In the genomic region with DNA sequence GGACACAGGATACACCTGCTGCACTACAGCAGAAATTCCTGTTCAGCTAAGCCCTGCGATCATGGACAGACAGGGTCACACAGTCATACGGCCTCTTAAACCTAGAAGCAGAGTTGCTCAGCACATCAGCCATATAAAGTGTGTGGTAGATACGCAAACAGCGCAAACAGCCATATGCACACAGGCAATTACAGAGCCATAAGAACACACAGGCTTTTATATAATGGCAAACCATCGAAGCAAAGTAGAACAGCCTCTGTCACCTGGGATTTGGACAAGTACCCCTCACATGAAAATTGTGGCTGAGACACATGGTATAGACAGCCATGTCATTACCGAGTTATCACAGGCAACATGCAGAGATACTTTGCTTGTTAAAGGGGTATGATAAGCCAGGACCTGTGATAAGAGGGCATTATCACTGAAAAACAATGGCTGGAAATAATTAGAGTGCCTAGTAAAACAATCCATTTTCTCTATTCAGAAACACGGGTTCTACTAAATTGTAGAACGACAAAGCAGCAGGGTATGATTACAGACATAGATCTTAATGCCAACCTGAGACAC, we compare ENCODE assay signal across 7 mouse cellular contexts. TPM values are rescaled to one million over a fixed set of nuclear protein-coding genes. Genes with fewer than 3 reads are reported as not detected.
DNase-seq lines count a peak whose midpoint lies in the region; ATAC-seq and TF ChIP-seq lines count a peak whose summit lies in the region.

No protein-coding gene starts in this region.

- 31% methylated on average over 8 of the region's 8 CpGs for WGBS in lung, embryonic 15.5 days
- WGBS in embryonic facial prominence, embryonic 15.5 days, result 34% methylated on average over 8 of the region's 8 CpGs
- 37% methylated on average over 8 of the region's 8 CpGs for WGBS in limb, embryonic 11.5 days
- WGBS in olfactory bulb, adult 2 months, result 15% methylated on average over 8 of the region's 8 CpGs

- H3K4me2 ChIP-seq in lung, embryonic 15.5 days, result peak overlapping the region; percentile 99
- H3K4me2 ChIP-seq in embryonic facial prominence, embryonic 15.5 days (replicated peaks), result peak overlapping the region; percentile 99
- peak overlapping the region; percentile 97 for H3K4me2 ChIP-seq in limb, embryonic 11.5 days (ENCODE audit: low read depth, severe bottlenecking)

- DNase-seq in lung, postnatal 25 days (ENCODE audit: low spot score), result no peak
- DNase-seq in limb, embryonic 11.5 days (ENCODE audit: low spot score), result no peak
- no peak for DNase-seq in cerebellum, adult 18-20 months
- DNase-seq in B cell, adult 2 months, result no peak

- H3K36me3 ChIP-seq in lung, embryonic 15.5 days, result no peaks in the 10 kb centered on the region
- H3K36me3 ChIP-seq in embryonic facial prominence, embryonic 15.5 days, result no peaks in the 10 kb centered on the region
- H3K36me3 ChIP-seq in limb, embryonic 11.5 days (ENCODE audit: control insufficient read depth, insufficient read depth, low read length), result no peaks in the 10 kb centered on the region

- H3K4me3 ChIP-seq in lung, embryonic 15.5 days, result peak overlapping the region; percentile 49
- H3K4me3 ChIP-seq in embryonic facial prominence, embryonic 15.5 days (replicated peaks), result peak overlapping the region; percentile 53
- no peak overlapping the region for H3K4me3 ChIP-seq in limb, embryonic 11.5 days (ENCODE audit: low read depth, low read length)
- peak overlapping the region; percentile 77 for H3K4me3 ChIP-seq in olfactory bulb, adult 2 months (ENCODE audit: insufficient read depth, low read depth, low read length)

- peaks cover 3% of the 10 kb centered on the region; the same call in 1 of the 2 replicates for H3K27me3 ChIP-seq in lung, embryonic 15.5 days
- peaks cover 12% of the 10 kb centered on the region; the same call in 1 of the 2 replicates for H3K27me3 ChIP-seq in embryonic facial prominence, embryonic 15.5 days
- H3K27me3 ChIP-seq in limb, embryonic 11.5 days (ENCODE audit: control insufficient read depth, insufficient read depth, low read length), result no peaks in the 10 kb centered on the region

- H3K9me3 ChIP-seq in lung, embryonic 15.5 days, result no peaks in the 10 kb centered on the region
- H3K9me3 ChIP-seq in embryonic facial prominence, embryonic 15.5 days (replicated peaks), result no peaks in the 10 kb centered on the region
- H3K9me3 ChIP-seq in limb, embryonic 11.5 days (ENCODE audit: control insufficient read depth, low read length), result no peaks in the 10 kb centered on the region

- no peak for TF ChIP-seq POLR2A in olfactory bulb, adult 2 months (IDR thresholded peaks at IDR 0.05; ENCODE audit: insufficient read depth, low read depth, low read length)

- peaks cover 60% of the 10 kb centered on the region for H3K4me1 ChIP-seq in lung, embryonic 15.5 days
- peaks cover 59% of the 10 kb centered on the region for H3K4me1 ChIP-seq in embryonic facial prominence, embryonic 15.5 days
- H3K4me1 ChIP-seq in limb, embryonic 11.5 days (ENCODE audit: control insufficient read depth, insufficient read depth, low read length), result peaks cover 25% of the 10 kb centered on the region
- H3K4me1 ChIP-seq in olfactory bulb, adult 2 months (ENCODE audit: control insufficient read depth, insufficient read depth, low read length), result peaks cover 25% of the 10 kb centered on the region

- ATAC-seq in lung, embryonic 15.5 days (ENCODE audit: borderline replicate concordance, extremely low read depth, low FRiP score, low TSS enrichment), result no peak
- no peak for ATAC-seq in embryonic facial prominence, embryonic 15.5 days (ENCODE audit: insufficient number of reproducible peaks, low FRiP score, low TSS enrichment, low read depth)
- no peak for ATAC-seq in limb, embryonic 11.5 days (ENCODE audit: insufficient number of reproducible peaks, low FRiP score, low TSS enrichment, low read depth)

- H3K27ac ChIP-seq in lung, embryonic 15.5 days, result peak overlapping the region; percentile 87
- peak overlapping the region; percentile 88 for H3K27ac ChIP-seq in embryonic facial prominence, embryonic 15.5 days (replicated peaks)
- no peak overlapping the region for H3K27ac ChIP-seq in limb, embryonic 11.5 days (replicated peaks; ENCODE audit: low read depth, low read length)
- H3K27ac ChIP-seq in olfactory bulb, adult 2 months (ENCODE audit: insufficient read depth, low read depth, low read length), result peak overlapping the region; percentile 100

- no peak overlapping the region for H3K9ac ChIP-seq in lung, embryonic 15.5 days
- H3K9ac ChIP-seq in embryonic facial prominence, embryonic 15.5 days, result no peak overlapping the region
- no peak overlapping the region for H3K9ac ChIP-seq in limb, embryonic 11.5 days (ENCODE audit: low read length)

- TF ChIP-seq CTCF in olfactory bulb, adult 2 months (IDR thresholded peaks at IDR 0.05; ENCODE audit: insufficient read depth, low read depth, low read length), result no peak

RNA-seq across cellular contexts. Expression of a gene that starts 3.9 kb away (rescaled TPM):
- 23.2 and 23.9 TPM in 2 replicates for polyA plus RNA-seq in lung, embryonic 15.5 days (2015; fragmentation: Nextera tagmentation; extraction: Ambion mirVana)
- 27.2 and 30.6 TPM in 2 replicates for polyA plus RNA-seq in embryonic facial prominence, embryonic 15.5 days (2015; fragmentation: Nextera tagmentation; extraction: Ambion mirVana)
- 14.5 and 15.2 TPM in 2 replicates for polyA plus RNA-seq in limb, embryonic 11.5 days (2014; fragmentation: Nextera tagmentation; extraction: Ambion mirVana)
- polyA plus RNA-seq in olfactory bulb, adult 2 months (2012; ENCODE audit: insufficient read depth, insufficient read length, low replicate concordance, missing spikeins), result not detected in 2 replicates

RNA-seq across cellular contexts. Expression of a gene that starts 7.9 kb away (rescaled TPM):
- 17.4 and 20.5 TPM in 2 replicates for polyA plus RNA-seq in lung, embryonic 15.5 days (2015; fragmentation: Nextera tagmentation; extraction: Ambion mirVana)
- 38.0 and 40.5 TPM in 2 replicates for polyA plus RNA-seq in embryonic facial prominence, embryonic 15.5 days (2015; fragmentation: Nextera tagmentation; extraction: Ambion mirVana)
- polyA plus RNA-seq in limb, embryonic 11.5 days (2014; fragmentation: Nextera tagmentation; extraction: Ambion mirVana), result 7.2 and 7.7 TPM in 2 replicates
- not detected in 2 replicates for polyA plus RNA-seq in olfactory bulb, adult 2 months (2012; ENCODE audit: insufficient read depth, insufficient read length, low replicate concordance, missing spikeins)

RNA-seq across cellular contexts. Expression of a gene that starts 16.9 kb away (rescaled TPM):
- polyA plus RNA-seq in lung, embryonic 15.5 days (2015; fragmentation: Nextera tagmentation; extraction: Ambion mirVana), result 114 and 120 TPM in 2 replicates
- 94.9 and 99.1 TPM in 2 replicates for polyA plus RNA-seq in embryonic facial prominence, embryonic 15.5 days (2015; fragmentation: Nextera tagmentation; extraction: Ambion mirVana)
- polyA plus RNA-seq in limb, embryonic 11.5 days (2014; fragmentation: Nextera tagmentation; extraction: Ambion mirVana), result 127 and 133 TPM in 2 replicates
- not detected in 2 replicates for polyA plus RNA-seq in olfactory bulb, adult 2 months (2012; ENCODE audit: insufficient read depth, insufficient read length, low replicate concordance, missing spikeins)

RNA-seq across cellular contexts. Expression of a gene that starts 17.1 kb away (rescaled TPM):
- 727 and 733 TPM in 2 replicates for polyA plus RNA-seq in lung, embryonic 15.5 days (2015; fragmentation: Nextera tagmentation; extraction: Ambion mirVana)
- polyA plus RNA-seq in embryonic facial prominence, embryonic 15.5 days (2015; fragmentation: Nextera tagmentation; extraction: Ambion mirVana), result 705 and 717 TPM in 2 replicates
- polyA plus RNA-seq in limb, embryonic 11.5 days (2014; fragmentation: Nextera tagmentation; extraction: Ambion mirVana), result 1,235 and 1,326 TPM in 2 replicates
- polyA plus RNA-seq in olfactory bulb, adult 2 months (2012; ENCODE audit: insufficient read depth, insufficient read length, low replicate concordance, missing spikeins), result not detected in 2 replicates

RNA-seq across cellular contexts. Expression of a gene that starts 17.2 kb away (rescaled TPM):
- not detected in 2 replicates for polyA plus RNA-seq in lung, embryonic 15.5 days (2015; fragmentation: Nextera tagmentation; extraction: Ambion mirVana)
- not detected in 2 replicates for polyA plus RNA-seq in embryonic facial prominence, embryonic 15.5 days (2015; fragmentation: Nextera tagmentation; extraction: Ambion mirVana)
- not detected in 2 replicates for polyA plus RNA-seq in limb, embryonic 11.5 days (2014; fragmentation: Nextera tagmentation; extraction: Ambion mirVana)
- polyA plus RNA-seq in olfactory bulb, adult 2 months (2012; ENCODE audit: insufficient read depth, insufficient read length, low replicate concordance, missing spikeins), result not detected in 2 replicates

Comparison
In these comparisons a context has a peak if more than half of its experiments do, and no peak if none do; other contexts are left out.
1. RNA of a gene that starts 3.9 kb away (polyA plus RNA-seq): 27.2 to 30.6 TPM in embryonic facial prominence, embryonic 15.5 days, 23.2 to 23.9 TPM in lung, embryonic 15.5 days and 14.5 to 15.2 TPM in limb, embryonic 11.5 days; not detected in olfactory bulb, adult 2 months; every median in the first group is over 10 times any median in the second.
2. RNA of a gene that starts 16.9 kb away (polyA plus RNA-seq): 127 to 133 TPM in limb, embryonic 11.5 days, 114 to 120 TPM in lung, embryonic 15.5 days and 94.9 to 99.1 TPM in embryonic facial prominence, embryonic 15.5 days; not detected in olfactory bulb, adult 2 months; every median in the first group is over 10 times any median in the second.
3. Peak in every context shown above with its lines, with median percentiles within 50 percentile points of each other: H3K4me2 ChIP-seq.